Mouse (Mus musculus): ENCODE measurements around the gene Rsrp1.
"Not testable (repeated sequence)": the region's sequence is repeated elsewhere in the genome, so short reads cannot be mapped to it uniquely, and the experiment has no call there.

Gene Rsrp1

GRCm38 (mm10) chr4:134923258-134924018 is at the start of gene Rsrp1:
Gene Rsrp1, plus strand, starts transcription at chr4:134923592.
- peak; percentile 98 for DNase-seq

GRCm38 (mm10) chr4:134876171-134876570 is 47.2 kb upstream of the Rsrp1 start:
- DNase-seq = no peak

- peak; percentile 88 for DNase-seq
Measured at GRCm38 (mm10) chr4:134879410-134879981, 43.9 kb upstream of the Rsrp1 start.

- peak; percentile 57 for DNase-seq
Measured at GRCm38 (mm10) chr4:134880041-134880440, 43.4 kb upstream of the Rsrp1 start.

- DNase-seq = peak; percentile 71
Measured at GRCm38 (mm10) chr4:134883266-134883665, 40.1 kb upstream of the Rsrp1 start.

- DNase-seq = no peak
Measured at GRCm38 (mm10) chr4:134883808-134884207, 39.6 kb upstream of the Rsrp1 start.

GRCm38 (mm10) chr4:134884364-134884763 is 39.0 kb upstream of the Rsrp1 start:
- no peak for DNase-seq

GRCm38 (mm10) chr4:134892096-134892495 is 31.3 kb upstream of the Rsrp1 start:
- DNase-seq = peak; percentile 70

- no peak for DNase-seq
Measured at GRCm38 (mm10) chr4:134897256-134897655, 26.1 kb upstream of the Rsrp1 start.

GRCm38 (mm10) chr4:134901126-134901525 is 22.3 kb upstream of the Rsrp1 start:
- DNase-seq = no peak

GRCm38 (mm10) chr4:134903046-134903445 is 20.3 kb upstream of the Rsrp1 start:
- no peak for DNase-seq

GRCm38 (mm10) chr4:134911406-134911805 is 12.0 kb upstream of the Rsrp1 start:
- not testable (repeated sequence) for DNase-seq

- DNase-seq = peak; percentile 95
Measured at GRCm38 (mm10) chr4:134913413-134913812, 10.0 kb upstream of the Rsrp1 start.

GRCm38 (mm10) chr4:134914122-134914863 is 9.1 kb upstream of the Rsrp1 start:
- DNase-seq = no peak

- peak; percentile 99 for DNase-seq
Measured at GRCm38 (mm10) chr4:134914864-134915209, 8.6 kb upstream of the Rsrp1 start, which contains the start of gene Tmem50a. Gene Tmem50a, minus strand, starts transcription at chr4:134915024.

- DNase-seq = peak; percentile 47
Measured at GRCm38 (mm10) chr4:134915223-134916050, 8.0 kb upstream of the Rsrp1 start.

GRCm38 (mm10) chr4:134917194-134917593 is 6.2 kb upstream of the Rsrp1 start:
- no peak for DNase-seq

- DNase-seq = peak; percentile 68
Measured at GRCm38 (mm10) chr4:134918381-134918780, 5.0 kb upstream of the Rsrp1 start.

- DNase-seq = peak; percentile 53
Measured at GRCm38 (mm10) chr4:134919733-134920540, 3.5 kb upstream of the Rsrp1 start.

- no peak for DNase-seq
Measured at GRCm38 (mm10) chr4:134920631-134921030, 2.8 kb upstream of the Rsrp1 start.

- no peak for DNase-seq
Measured at GRCm38 (mm10) chr4:134921703-134922102, 1.7 kb upstream of the Rsrp1 start.

All from thymus, postnatal 4 days (tissue).